Mouse (Mus musculus) T-helper 17 cell (primary cell): ENCODE measurements around the gene Macrod1.

ENCODE experiments used
- in situ Hi-C, 2 experiments: fragments of 300-600 bp; cut with MboI, MseI; formaldehyde crosslinking; loops; 1 replicate in 1 of 2; 2 replicates in 1 of 2; pipeline ENCODE4 v1.15.1; 2025; ENCODE audit warnings: high pct_unique_total_duplicates in 2 of 2

Gene Macrod1

DNA sequence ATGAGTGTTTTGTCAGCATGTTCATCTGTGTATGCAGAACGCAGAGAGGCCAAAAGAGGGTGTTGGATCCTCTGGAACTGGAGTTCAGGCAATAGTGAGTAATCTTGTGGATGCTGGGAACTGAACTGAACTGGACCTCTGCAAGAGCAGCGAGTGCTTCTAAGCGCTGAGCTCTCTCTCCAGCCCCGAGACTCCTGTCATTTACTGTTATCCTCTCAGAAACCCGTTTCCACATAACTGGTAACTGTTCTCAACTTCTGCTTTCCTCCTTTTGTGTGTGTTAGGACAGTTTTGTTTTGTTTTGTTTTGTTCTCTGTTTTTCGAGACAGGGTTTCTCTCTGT, 161.3 kb downstream of the Macrod1 start:
- in situ Hi-C loops = no loop called here

GRCm38 (mm10) chr19:7218753-7219152, 162.1 kb downstream of the Macrod1 start:
- in situ Hi-C loops = no loop called here

DNA sequence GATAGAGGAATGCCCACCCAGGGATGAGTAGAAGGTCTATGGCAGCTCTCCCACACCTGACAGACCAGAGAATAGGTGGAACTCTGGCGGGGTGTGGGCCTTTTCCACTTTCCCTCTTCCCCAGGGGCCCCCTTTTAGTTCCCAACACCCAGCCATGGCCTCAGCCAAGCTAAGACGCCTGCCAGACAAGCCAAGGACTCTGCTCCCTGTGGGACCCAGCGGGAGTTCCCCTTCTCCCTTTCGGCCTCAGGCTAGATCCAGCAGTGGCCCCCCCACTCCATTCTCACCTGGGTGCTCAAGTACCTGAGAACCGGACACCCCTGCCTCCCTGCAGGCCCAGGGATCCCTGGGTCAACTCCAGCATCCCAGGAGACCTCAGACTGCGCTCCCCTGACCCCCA, 165.6 kb downstream of the Macrod1 start:
- in situ Hi-C loops = no loop called here

DNA sequence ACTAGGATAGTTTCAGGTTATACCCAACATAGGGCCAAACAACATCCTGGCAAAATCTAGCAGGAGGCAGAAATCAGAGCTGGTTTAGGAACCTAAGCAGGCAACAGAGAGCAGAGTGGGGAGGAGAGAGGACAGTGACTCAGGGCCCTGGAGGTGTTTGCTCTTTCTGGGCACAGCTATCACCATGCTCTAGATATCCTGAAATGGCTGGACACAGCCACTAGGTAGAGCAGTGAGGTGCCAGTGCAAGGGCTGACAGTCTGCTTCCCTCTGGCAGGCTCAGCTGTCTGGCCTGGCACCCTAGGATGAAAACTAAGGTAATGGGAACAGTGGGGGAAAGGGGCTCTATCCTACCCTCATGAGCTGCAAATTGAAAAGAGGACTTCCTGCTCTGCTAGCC, 166.9 kb downstream of the Macrod1 start:
- in situ Hi-C loops = no loop called here

GRCm38 (mm10) chr19:7224253-7224652, 167.6 kb downstream of the Macrod1 start:
- in situ Hi-C loops = no loop called here

GRCm38 (mm10) chr19:7225096-7225690, 168.6 kb downstream of the Macrod1 start:
- in situ Hi-C loops = no loop called here

GRCm38 (mm10) chr19:7226511-7226914, 169.9 kb downstream of the Macrod1 start:
- in situ Hi-C loops = no loop called here

DNA sequence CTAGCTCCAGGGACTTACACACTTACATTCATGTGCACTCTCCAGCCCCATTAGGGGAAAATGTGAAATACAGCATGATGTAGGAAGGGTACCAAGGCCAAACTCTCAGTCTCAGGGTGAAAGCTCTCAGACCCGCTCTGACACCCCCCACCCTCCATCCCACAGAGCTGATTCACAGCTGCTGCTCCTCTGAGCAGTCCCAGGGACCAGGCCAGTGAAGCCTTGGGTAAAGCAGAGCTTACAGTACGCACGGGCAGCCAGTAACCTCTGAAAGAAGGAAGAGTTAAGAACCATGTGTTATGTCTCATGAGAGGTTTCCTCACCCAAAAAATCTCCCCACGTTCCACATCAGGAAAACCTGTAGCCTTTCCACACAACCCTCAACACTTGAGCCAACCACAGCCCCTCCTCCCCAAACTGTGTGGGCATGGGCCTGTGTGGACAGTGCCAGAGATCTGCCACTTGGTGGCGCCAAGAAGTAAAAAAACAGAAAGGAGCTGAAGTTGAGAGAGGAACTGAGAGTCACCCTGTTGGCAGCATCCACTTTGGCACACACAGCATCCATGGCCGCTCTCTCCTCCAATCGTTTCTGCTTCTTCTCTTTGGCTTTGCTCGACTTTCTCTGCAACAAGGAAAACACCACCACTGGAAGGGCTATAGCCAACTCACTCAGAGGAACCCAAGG, 178.1 kb downstream of the Macrod1 start:
- in situ Hi-C loops = no loop called here

- in situ Hi-C loops = no loop called here
Measured at GRCm38 (mm10) chr19:7235461-7235860, 178.9 kb downstream of the Macrod1 start.

DNA sequence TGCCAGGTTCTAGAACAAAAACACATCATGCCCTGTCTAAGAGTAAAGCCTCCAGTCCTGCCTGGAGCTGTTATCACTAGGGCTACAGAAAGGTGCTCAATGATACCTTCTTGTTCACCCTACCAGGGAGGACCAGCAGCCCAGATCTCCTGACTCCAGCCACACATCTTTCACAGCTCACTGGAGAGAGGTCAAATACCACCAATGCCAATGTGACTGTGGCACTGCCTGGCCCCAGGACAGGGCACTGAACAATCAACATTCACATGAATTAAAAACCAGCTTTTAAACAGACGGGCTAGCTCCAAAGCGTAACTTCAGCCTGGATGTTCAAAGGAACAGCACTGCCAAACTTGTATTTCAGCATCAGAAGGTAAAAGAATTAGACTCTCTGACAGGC, 179.4 kb downstream of the Macrod1 start:
- in situ Hi-C loops = no loop called here

- in situ Hi-C loops = no loop called here
Measured at GRCm38 (mm10) chr19:7236742-7237141, 180.1 kb downstream of the Macrod1 start.

- in situ Hi-C loops = no loop called here
Measured at GRCm38 (mm10) chr19:7239574-7239973, 183.0 kb downstream of the Macrod1 start.

DNA sequence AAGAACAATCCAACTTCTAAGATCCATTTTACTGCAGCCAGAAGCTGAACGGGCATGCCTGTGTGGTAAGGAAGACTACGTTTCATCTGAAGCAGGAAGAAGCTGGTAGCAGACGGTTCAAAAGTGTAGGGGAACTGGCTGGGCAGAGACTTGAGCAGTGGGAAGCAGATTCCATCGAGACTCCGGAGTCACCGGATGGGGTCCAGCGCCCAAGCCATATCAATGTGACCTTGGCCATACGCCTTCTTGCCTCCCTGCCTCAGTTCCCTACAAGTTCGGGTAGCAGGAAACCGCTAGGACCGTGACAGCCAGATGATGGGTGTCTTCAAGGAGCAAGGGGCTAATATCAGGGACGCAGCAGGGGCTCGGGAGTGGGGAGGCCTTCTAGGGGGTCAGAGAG, 183.7 kb downstream of the Macrod1 start:
- in situ Hi-C loops = no loop called here

DNA sequence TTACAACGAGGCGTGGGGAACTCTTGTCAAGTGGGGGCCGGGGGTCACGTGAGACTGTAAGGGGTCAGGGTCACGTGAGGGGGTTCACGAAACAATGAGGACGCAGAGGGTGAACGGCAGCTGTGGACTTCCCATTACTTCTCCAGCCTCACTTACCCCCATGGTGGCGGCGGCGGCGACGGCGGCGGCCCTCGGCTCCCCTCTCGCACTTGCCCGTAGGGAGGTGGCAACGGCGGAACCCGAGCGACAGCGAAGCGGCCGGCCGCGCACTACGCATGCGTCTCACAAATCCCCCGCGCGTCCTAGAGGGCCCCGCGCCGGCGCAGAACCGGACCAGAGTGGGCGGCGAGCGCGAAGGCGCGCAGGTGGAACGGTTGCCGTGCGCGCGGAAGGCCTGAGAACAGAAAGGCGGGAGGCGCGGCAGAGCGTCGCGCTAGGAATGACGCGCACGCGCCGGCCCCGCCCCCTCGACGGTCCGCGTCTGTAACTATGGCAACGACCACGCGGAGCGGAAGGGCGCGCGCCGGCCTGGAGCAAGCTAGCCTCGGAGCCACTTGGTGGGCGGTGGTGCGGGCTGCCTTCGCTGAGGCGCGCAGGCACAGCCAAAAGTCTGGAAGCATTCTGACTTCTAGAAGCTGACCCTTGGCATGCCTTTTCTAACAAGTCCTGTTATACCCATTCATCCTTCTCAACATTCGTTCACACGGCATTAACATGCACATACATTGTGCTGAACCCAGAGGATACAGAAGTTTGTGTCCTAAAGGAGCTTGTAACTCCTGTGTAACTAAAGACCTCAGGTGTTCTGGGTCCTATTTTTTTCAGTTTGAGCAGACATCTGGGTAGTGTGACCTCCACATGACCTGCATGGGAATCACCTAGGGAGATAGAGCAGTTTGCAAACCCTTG, 184.4 kb downstream of the Macrod1 start, which contains the start of gene Naa40:
TSS of gene Naa40 (minus strand) at position 402 of the 909 bp plus-strand sequence.
- in situ Hi-C loops = no loop called here

DNA sequence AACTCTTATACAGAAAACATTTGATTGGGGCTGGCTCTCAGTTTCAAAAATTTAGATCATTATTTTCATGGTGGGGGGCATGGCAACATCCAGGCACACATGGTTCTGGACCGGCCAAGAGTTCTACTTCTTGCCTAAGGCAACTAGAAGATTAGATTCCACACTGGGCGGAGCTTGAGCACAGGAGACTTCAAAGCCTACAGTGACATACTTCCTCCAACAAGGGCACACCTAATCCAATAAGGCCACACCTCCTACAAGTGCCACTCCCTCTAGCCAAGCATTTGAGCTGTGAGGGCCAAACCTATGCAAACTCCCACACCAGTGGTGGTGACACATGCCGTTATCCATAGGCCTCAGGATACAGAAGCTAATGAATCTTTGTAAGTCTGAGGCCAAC, 189.4 kb downstream of the Macrod1 start:
- in situ Hi-C loops = no loop called here
